Mouse (Mus musculus): ENCODE results near the gene 4930519P11Rik.

4930519P11Rik gene

GRCm38 (mm10) chr2:154583906-154584872 is 29.0 kb downstream of the 4930519P11Rik start:
- peak; percentile 90 to 94 for DNase-seq

- DNase-seq = no peak
These were observed 31.8 kb downstream of the 4930519P11Rik start for GRCm38 (mm10) chr2:154581421-154581820.

GRCm38 (mm10) chr2:154580586-154580985 is 32.7 kb downstream of the 4930519P11Rik start:
- DNase-seq = peak in 1 of 2 experiments; percentile 37

- DNase-seq = no peak
These were observed 35.5 kb downstream of the 4930519P11Rik start for GRCm38 (mm10) chr2:154577744-154578067.

GRCm38 (mm10) chr2:154576876-154577743 is 36.1 kb downstream of the 4930519P11Rik start:
- DNase-seq = peak in 1 of 2 experiments; percentile 58

GRCm38 (mm10) chr2:154574271-154574670 is 39.0 kb downstream of the 4930519P11Rik start:
- DNase-seq = peak; percentile 49 to 68

- peak; percentile 57 to 75 for DNase-seq
These were observed 40.2 kb downstream of the 4930519P11Rik start for GRCm38 (mm10) chr2:154572996-154573395.

- DNase-seq = no peak
These were observed 41.3 kb downstream of the 4930519P11Rik start for GRCm38 (mm10) chr2:154571976-154572375.

- DNase-seq = no peak
These were observed 42.0 kb downstream of the 4930519P11Rik start for GRCm38 (mm10) chr2:154571266-154571665.

- no peak for DNase-seq
These were observed 42.6 kb downstream of the 4930519P11Rik start for GRCm38 (mm10) chr2:154570666-154571065.

- DNase-seq = peak; percentile 97 to 99
These were observed 43.4 kb downstream of the 4930519P11Rik start, which contains the start of gene E2f1 for GRCm38 (mm10) chr2:154569836-154570286. Gene E2f1, minus strand, starts transcription at chr2:154569892.

GRCm38 (mm10) chr2:154569071-154569748 is 44.0 kb downstream of the 4930519P11Rik start:
- peak; percentile 69 to 78 for DNase-seq

GRCm38 (mm10) chr2:154568329-154569070 is 44.7 kb downstream of the 4930519P11Rik start:
- peak; percentile 71 to 83 for DNase-seq

- DNase-seq = no peak
These were observed 45.5 kb downstream of the 4930519P11Rik start for GRCm38 (mm10) chr2:154567766-154568165.

- DNase-seq = no peak
These were observed 46.6 kb downstream of the 4930519P11Rik start for GRCm38 (mm10) chr2:154566641-154567040.

GRCm38 (mm10) chr2:154565562-154565961 is 47.7 kb downstream of the 4930519P11Rik start:
- DNase-seq = peak; percentile 92

- no peak for DNase-seq
These were observed 49.5 kb downstream of the 4930519P11Rik start for GRCm38 (mm10) chr2:154563612-154564170.

Data from cerebellum, postnatal 10 days (tissue).